Mouse (Mus musculus) embryonic facial prominence, embryonic 13.5 days (tissue): ENCODE measurements around the gene Brf1. TPM values are rescaled to one million over a fixed set of nuclear protein-coding genes. Genes with fewer than 3 reads are reported as not detected.

Experiments
- ATAC-seq: fragments of 200-750 bp; cut with Nextera tagmentation; 2 replicates; pipeline ENCODE4 v1.8.0; 2017; ENCODE audit warnings: low read depth; ENCODE audit not compliant: insufficient number of reproducible peaks, insufficient read depth, low FRiP score, low TSS enrichment
- H3K27ac ChIP-seq: fragments of 300-500 bp; sonication (generic); 2 replicates; pipeline ENCODE4 v1.5.1; 2015; ENCODE audit warnings: moderate library complexity, mild to moderate bottlenecking, inconsistent platforms
- H3K27me3 ChIP-seq: fragments of 300-500 bp; sonication (generic); 2 replicates; pipeline ENCODE4 v1.6.1; 2015; ENCODE audit warnings: mild to moderate bottlenecking, inconsistent platforms
- H3K36me3 ChIP-seq: fragments of 300-500 bp; sonication (generic); 2 replicates; pipeline ENCODE4 v1.6.1; 2015; ENCODE audit warnings: mild to moderate bottlenecking, inconsistent platforms
- H3K4me1 ChIP-seq: fragments of 300-500 bp; sonication (generic); 2 replicates; pipeline ENCODE4 v1.6.1; 2015; ENCODE audit warnings: inconsistent platforms
- H3K4me2 ChIP-seq: fragments of 300-500 bp; sonication (generic); 2 replicates; pipeline ENCODE4 v1.6.1; 2015; ENCODE audit warnings: moderate library complexity, mild to moderate bottlenecking, inconsistent platforms
- H3K4me3 ChIP-seq: fragments of 300-500 bp; sonication (generic); 2 replicates; pipeline ENCODE4 v1.5.1; 2015; ENCODE audit warnings: mild to moderate bottlenecking, inconsistent platforms
- H3K9ac ChIP-seq: fragments of 300-500 bp; sonication (generic); 2 replicates; pipeline ENCODE4 v1.6.1; 2015; ENCODE audit warnings: mild to moderate bottlenecking, inconsistent platforms
- H3K9me3 ChIP-seq: fragments of 300-500 bp; sonication (generic); 2 replicates; pipeline ENCODE4 v1.6.1; 2016; ENCODE audit warnings: inconsistent platforms
- WGBS: fragments of 180-500 bp; shearing (Covaris S2); methylation state at CpG from one replicate; pipeline ENCODE4 v1.1.7; 2015; ENCODE audit warnings: mixed read lengths; 5-methylcytosine and 5-hydroxymethylcytosine counted together
- microRNA-seq: library from miRNA; unstranded; fragments of <30 nt; microRNA quantifications from one replicate; pipeline ENCODE4, GENCODE M21; 2016
- polyA plus RNA-seq: library from polyadenylated mRNA; unstranded; fragments of >200 nt; fragmentation: Nextera tagmentation; extraction: Ambion mirVana; gene quantifications from 2 replicates; pipeline ENCODE4 v1.2.1, GENCODE M21; 2015

The Brf1 gene
- polyA plus RNA-seq, 1 experiment from 2014 or later = 80.1 TPM

- Histone ChIP-seq H3K4me1 (peaks cover 5% of the 10 kb centered on the region; the same call in 1 of the 2 replicates), H3K36me3 (peaks cover 9% of the 10 kb centered on the region; the same call in 1 of the 2 replicates), H3K4me2 (no peak overlapping the region), H3K27me3 (no peaks in the 10 kb centered on the region), H3K9ac (no peak overlapping the region), H3K4me3 (no peak overlapping the region), H3K27ac (no peak overlapping the region), H3K9me3 (no peaks in the 10 kb centered on the region)
- no peak for ATAC-seq
- 78% methylated on average over 13 of the region's 13 CpGs for WGBS
Observed at GRCm38 (mm10) chr12:112915587-112915986, 84.9 kb downstream of the Brf1 start.

- 79% methylated on average over 11 of the region's 11 CpGs for WGBS
- Histone ChIP-seq H3K27me3 (no peaks in the 10 kb centered on the region), H3K36me3 (peaks cover 13% of the 10 kb centered on the region; the same call in 1 of the 2 replicates)
Observed at GRCm38 (mm10) chr12:112914527-112914926, 86.0 kb downstream of the Brf1 start.

GRCm38 (mm10) chr12:112912951-112913745 is 87.4 kb downstream of the Brf1 start:
- no peak overlapping the region for H3K9ac ChIP-seq
- peaks cover 5% of the 10 kb centered on the region; the same call in 1 of the 2 replicates for H3K4me1 ChIP-seq
- no peak overlapping the region for H3K4me2 ChIP-seq
- peaks cover 19% of the 10 kb centered on the region; the same call in 1 of the 2 replicates for H3K36me3 ChIP-seq
- WGBS = 85% methylated on average over 28 of the region's 28 CpGs
- H3K27me3 ChIP-seq = no peaks in the 10 kb centered on the region
- no peak overlapping the region for H3K4me3 ChIP-seq
- no peak for ATAC-seq
- no peak overlapping the region for H3K27ac ChIP-seq
- H3K9me3 ChIP-seq = no peaks in the 10 kb centered on the region

More at GRCm38 (mm10) chr12:112914527-112914926, 86.0 kb downstream of the Brf1 start:
- Histone ChIP-seq H3K27ac (no peak overlapping the region; the same call in 1 of the 2 replicates), H3K4me3 (no peak overlapping the region), H3K9ac (no peak overlapping the region), H3K4me2 (no peak overlapping the region), H3K9me3 (no peaks in the 10 kb centered on the region), H3K4me1 (peaks cover 5% of the 10 kb centered on the region; the same call in 1 of the 2 replicates)
- ATAC-seq = no peak

GRCm38 (mm10) chr12:112911701-112912100 is 88.8 kb downstream of the Brf1 start:
- no peaks in the 10 kb centered on the region for H3K9me3 ChIP-seq
- H3K27me3 ChIP-seq = no peaks in the 10 kb centered on the region
- no peak for ATAC-seq
- peaks cover 19% of the 10 kb centered on the region; the same call in 1 of the 2 replicates for H3K36me3 ChIP-seq
- no peak overlapping the region for H3K27ac ChIP-seq
- 90% methylated on average over 17 of the region's 17 CpGs for WGBS
- H3K4me2 ChIP-seq = no peak overlapping the region
- no peak overlapping the region for H3K9ac ChIP-seq
- H3K4me3 ChIP-seq = no peak overlapping the region
- H3K4me1 ChIP-seq = no peaks in the 10 kb centered on the region; the same call in 1 of the 2 replicates

Small RNA genes lying within 50 kb of the gene (microRNA-seq; reads per million reads assigned to microRNA genes)
- not detected for gene Mir6941

Other genes with a start within 250 kb of the Brf1 start
- gene Pld4, start 240.0 kb downstream of the Brf1 start, polyA plus RNA-seq = 6.1 and 7.3 TPM in 2 replicates
- gene Ahnak2, start 198.0 kb downstream of the Brf1 start, polyA plus RNA-seq = 0.95 and 1.2 TPM in 2 replicates
- gene Clba1, start 191.8 kb downstream of the Brf1 start, polyA plus RNA-seq = 8.3 and 9.8 TPM in 2 replicates
- 139 and 147 TPM in 2 replicates for gene Cdca4, start 171.3 kb downstream of the Brf1 start, polyA plus RNA-seq
- gene Gpr132, start 132.5 kb downstream of the Brf1 start, polyA plus RNA-seq = 0.17 TPM in 1 of 2 replicates, not detected in the other
- gene Jag2, start 70.9 kb downstream of the Brf1 start, polyA plus RNA-seq = 7.4 and 11.5 TPM in 2 replicates
- gene Nudt14, start 58.6 kb downstream of the Brf1 start, polyA plus RNA-seq = 83.4 and 103 TPM in 2 replicates
- gene Btbd6, start 24.2 kb downstream of the Brf1 start, polyA plus RNA-seq = 29.3 and 29.5 TPM in 2 replicates
- 13.3 and 14.2 TPM in 2 replicates for gene Pacs2, start 13.8 kb upstream of the Brf1 start, polyA plus RNA-seq
- not detected in 2 replicates for gene Tex22, start 73.8 kb upstream of the Brf1 start, polyA plus RNA-seq
- gene Mta1, start 97.6 kb upstream of the Brf1 start, polyA plus RNA-seq = 18.5 and 18.6 TPM in 2 replicates
- 63.4 and 72.3 TPM in 2 replicates for gene Crip2, start 139.5 kb upstream of the Brf1 start, polyA plus RNA-seq
- 224 and 230 TPM in 2 replicates for gene Crip1, start 145.6 kb upstream of the Brf1 start, polyA plus RNA-seq
- 32.0 and 33.9 TPM in 2 replicates for gene Tedc1, start 155.7 kb upstream of the Brf1 start, polyA plus RNA-seq
- 16.6 and 18.0 TPM in 2 replicates for gene Tmem121, start 185.2 kb upstream of the Brf1 start, polyA plus RNA-seq